Mouse (Mus musculus) intestine, embryonic 14.5 days (tissue): ENCODE data around the gene Enoph1. TPM values are rescaled to one million over a fixed set of nuclear protein-coding genes. Genes with fewer than 3 reads are reported as not detected.

Experiments used
- ATAC-seq: fragments of 200-750 bp; cut with Nextera tagmentation; replicated peaks from 2 replicates; pipeline ENCODE4 v1.8.0; 2017; ENCODE audit warnings: low read depth, moderate number of reproducible peaks, moderate TSS enrichment, moderate library complexity; ENCODE audit not compliant: low FRiP score, low TSS enrichment
- DNase-seq: peaks from one replicate; pipeline ENCODE4 v3.0.0-alpha.2; 2018; ENCODE audit warnings: low spot score
- H3K27ac ChIP-seq: fragments of 300-500 bp; sonication (generic); 2 replicates; pipeline ENCODE4 v1.5.1; 2014; ENCODE audit warnings: low read depth, mild to moderate bottlenecking, control low read depth
- H3K27me3 ChIP-seq: fragments of 300-500 bp; sonication (generic); replicated peaks from 2 replicates; pipeline ENCODE4 v1.6.1; 2014; ENCODE audit warnings: low read length, control low read depth; ENCODE audit not compliant: control insufficient read depth, insufficient read depth
- H3K36me3 ChIP-seq: fragments of 300-500 bp; sonication (generic); 2 replicates; pipeline ENCODE4 v1.6.1; 2014; ENCODE audit warnings: low read length, control low read depth; ENCODE audit not compliant: control insufficient read depth, insufficient read depth
- H3K4me1 ChIP-seq: fragments of 300-500 bp; sonication (generic); replicated peaks from 2 replicates; pipeline ENCODE4 v1.6.1; 2014; ENCODE audit warnings: low read length, control low read depth, mixed read lengths; ENCODE audit not compliant: control insufficient read depth, insufficient read depth
- H3K4me2 ChIP-seq: fragments of 300-500 bp; sonication (generic); 2 replicates; pipeline ENCODE4 v1.6.1; 2014; ENCODE audit warnings: low read length
- H3K4me3 ChIP-seq: fragments of 300-500 bp; sonication (generic); 2 replicates; pipeline ENCODE4 v1.5.1; 2014; ENCODE audit warnings: low read depth, low read length, control low read depth, mixed read lengths
- H3K9ac ChIP-seq: fragments of 300-500 bp; sonication (generic); 2 replicates; pipeline ENCODE4 v1.6.1; 2014; ENCODE audit warnings: mild to moderate bottlenecking, low read length
- H3K9me3 ChIP-seq: fragments of 300-500 bp; sonication (generic); 2 replicates; pipeline ENCODE4 v1.6.1; 2016; ENCODE audit warnings: low read length, control low read depth; ENCODE audit not compliant: control insufficient read depth
- WGBS: fragments of 180-500 bp; shearing (Covaris S2); extraction: QIAGEN DNeasy Blood & Tissue Kit; methylation state at CpG from one replicate; pipeline ENCODE4 v1.1.7; 2014; 5-methylcytosine and 5-hydroxymethylcytosine counted together
- polyA plus RNA-seq: library from polyadenylated mRNA; unstranded; fragments of >200 nt; fragmentation: Nextera tagmentation; extraction: Ambion mirVana; gene quantifications from 2 replicates; pipeline ENCODE4 v1.2.1, GENCODE M21; 2014

The Enoph1 gene
- polyA plus RNA-seq, 1 experiment from 2014 or later = 49.8 TPM

DNA sequence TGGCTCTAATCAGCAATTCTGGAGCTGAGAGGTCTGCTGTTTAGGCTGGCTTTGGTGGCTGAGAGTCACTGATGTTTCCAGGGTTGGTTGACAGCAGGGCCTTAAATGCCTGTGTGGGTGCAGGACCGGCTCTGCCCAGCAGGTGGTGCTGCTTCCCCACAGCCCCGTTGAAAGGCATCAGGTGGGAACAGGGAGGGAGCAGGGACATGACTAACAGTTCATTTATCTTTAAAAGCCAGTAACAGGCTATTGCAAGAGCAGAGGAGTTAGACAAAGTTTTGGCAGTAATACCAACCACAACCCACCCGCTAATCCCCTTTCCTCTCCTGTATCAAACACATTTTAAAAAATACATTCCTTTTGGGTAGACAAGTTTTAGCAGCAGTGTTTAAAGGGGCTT, 30.5 kb downstream of the Enoph1 start:
- Histone ChIP-seq H3K9me3 (no peaks in the 10 kb centered on the region), H3K36me3 (peaks cover 52% of the 10 kb centered on the region), H3K4me2 (no peak overlapping the region), H3K27ac (no peak overlapping the region), H3K4me3 (no peak overlapping the region), H3K9ac (no peak overlapping the region), H3K27me3 (no peaks in the 10 kb centered on the region), H3K4me1 (no peaks in the 10 kb centered on the region)
- ATAC-seq (peak; percentile 17; the same call in 1 of the 2 replicates), DNase-seq (peak; percentile 97)
- 22% methylated on average over 3 of the region's 3 CpGs for WGBS

- 90% methylated on average over 5 of the region's 5 CpGs for WGBS
- no peak for ATAC-seq
- H3K4me2 ChIP-seq = no peak overlapping the region
- H3K27me3 ChIP-seq = no peaks in the 10 kb centered on the region
- no peak overlapping the region for H3K27ac ChIP-seq
- no peaks in the 10 kb centered on the region for H3K4me1 ChIP-seq
- no peak overlapping the region for H3K9ac ChIP-seq
- DNase-seq = no peak
- no peaks in the 10 kb centered on the region for H3K9me3 ChIP-seq
- H3K36me3 ChIP-seq = peaks cover 45% of the 10 kb centered on the region
- no peak overlapping the region for H3K4me3 ChIP-seq
Observed at GRCm38 (mm10) chr5:100071541-100071940, 31.8 kb downstream of the Enoph1 start.

GRCm38 (mm10) chr5:100072557-100072956, 32.8 kb downstream of the Enoph1 start:
- no peak overlapping the region for H3K4me3 ChIP-seq
- no peaks in the 10 kb centered on the region for H3K4me1 ChIP-seq
- H3K27ac ChIP-seq = no peak overlapping the region
- DNase-seq (no peak), ATAC-seq (no peak)
- H3K9me3 ChIP-seq = no peaks in the 10 kb centered on the region
- H3K36me3 ChIP-seq = peaks cover 39% of the 10 kb centered on the region
- WGBS = 87% methylated on average over 9 of the region's 9 CpGs
- H3K27me3 ChIP-seq = no peaks in the 10 kb centered on the region
- no peak overlapping the region for H3K9ac ChIP-seq
- H3K4me2 ChIP-seq = no peak overlapping the region

- Histone ChIP-seq H3K9ac (no peak overlapping the region), H3K9me3 (no peaks in the 10 kb centered on the region), H3K27me3 (no peaks in the 10 kb centered on the region), H3K4me1 (no peaks in the 10 kb centered on the region; the same call in 1 of the 2 replicates), H3K36me3 (peaks cover 23% of the 10 kb centered on the region), H3K4me2 (no peak overlapping the region), H3K4me3 (no peak overlapping the region), H3K27ac (no peak overlapping the region)
- ATAC-seq (no peak), DNase-seq (no peak)
- WGBS = 63% methylated on average over 4 of the region's 4 CpGs
Observed at GRCm38 (mm10) chr5:100074571-100074970, 34.8 kb downstream of the Enoph1 start.

- Histone ChIP-seq H3K4me1 (peaks cover 2% of the 10 kb centered on the region; the same call in 1 of the 2 replicates), H3K27me3 (no peaks in the 10 kb centered on the region), H3K9me3 (no peaks in the 10 kb centered on the region), H3K4me2 (peak overlapping the region; percentile 56), H3K27ac (no peak overlapping the region), H3K4me3 (peak overlapping the region; percentile 29), H3K9ac (peak overlapping the region; percentile 23; the same call in 1 of the 2 replicates), H3K36me3 (no peaks in the 10 kb centered on the region)
- ATAC-seq (0 out of 2 replicates have a peak, but pooled peaks have one; percentile 65), DNase-seq (peak; percentile 74)
- 25% methylated on average over 36 of the region's 36 CpGs for WGBS
Observed at GRCm38 (mm10) chr5:100079040-100079930, 39.5 kb downstream of the Enoph1 start.

- no peak overlapping the region for H3K27ac ChIP-seq
- no peaks in the 10 kb centered on the region for H3K9me3 ChIP-seq
- H3K9ac ChIP-seq = no peak overlapping the region
- H3K4me2 ChIP-seq = peak overlapping the region; percentile 56; the same call in 1 of the 2 replicates
- DNase-seq (no peak), ATAC-seq (no peak)
- H3K4me1 ChIP-seq = peaks cover 5% of the 10 kb centered on the region; the same call in 1 of the 2 replicates
- WGBS = 78% methylated on average over 8 of the region's 8 CpGs
- no peaks in the 10 kb centered on the region for H3K27me3 ChIP-seq
- no peak overlapping the region for H3K4me3 ChIP-seq
- no peaks in the 10 kb centered on the region for H3K36me3 ChIP-seq
Observed at GRCm38 (mm10) chr5:100079931-100080275, 40.1 kb downstream of the Enoph1 start.

DNA sequence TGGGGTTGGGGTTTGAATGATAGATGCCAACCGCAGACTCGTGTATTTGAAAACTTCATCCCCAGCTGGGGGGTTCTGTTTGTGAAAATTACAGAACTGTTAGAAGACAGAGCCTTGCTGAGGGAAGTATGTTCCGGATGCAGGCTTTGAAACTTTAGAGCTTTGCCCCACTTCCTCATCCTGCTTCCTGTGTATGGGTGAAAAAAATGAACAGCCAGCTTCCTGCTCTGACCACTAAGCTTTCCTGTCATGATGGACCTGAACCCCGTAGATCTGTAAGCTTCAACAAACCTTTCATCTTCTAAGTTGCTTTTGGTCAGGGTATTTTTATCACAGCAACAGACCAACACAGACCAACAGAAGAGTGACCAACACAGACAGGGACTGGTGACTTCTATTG, 42.2 kb downstream of the Enoph1 start:
- H3K27me3 ChIP-seq = no peaks in the 10 kb centered on the region

DNA sequence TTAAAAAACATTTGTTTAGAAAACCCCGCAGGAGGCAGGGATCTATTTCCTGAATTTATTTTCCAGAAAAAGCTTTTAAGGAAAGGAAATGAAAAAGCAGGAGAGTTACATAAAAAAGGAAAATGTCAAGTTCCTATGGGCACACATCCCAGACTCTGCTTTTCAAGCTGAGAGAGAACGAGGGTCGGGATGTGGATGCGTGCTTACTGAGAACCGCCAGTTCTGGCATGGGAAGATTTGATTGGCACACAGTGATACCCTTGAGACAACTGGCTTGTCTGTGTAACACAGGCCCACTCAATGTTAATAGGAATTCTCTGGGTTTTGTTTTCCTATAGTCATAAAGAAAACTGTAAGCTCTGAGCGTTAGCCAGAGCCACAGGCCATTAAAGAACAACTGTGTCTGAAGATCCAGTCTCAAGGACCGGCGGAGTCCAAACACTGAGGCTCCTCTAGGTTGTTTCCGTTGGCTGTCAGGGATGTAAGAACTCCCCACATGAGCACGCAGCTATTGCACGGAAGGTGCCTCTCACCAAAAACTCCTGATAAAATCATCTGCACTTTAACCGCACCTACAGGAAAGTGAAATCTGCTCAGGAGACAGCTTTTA, 44.3 kb downstream of the Enoph1 start:
- Histone ChIP-seq H3K9ac (no peak overlapping the region), H3K4me2 (no peak overlapping the region), H3K4me3 (no peak overlapping the region), H3K27ac (0 out of 2 replicates have a peak overlapping the region, but pooled peaks have one; percentile 6), H3K27me3 (no peaks in the 10 kb centered on the region), H3K4me1 (peaks cover 11% of the 10 kb centered on the region), H3K9me3 (no peaks in the 10 kb centered on the region), H3K36me3 (no peaks in the 10 kb centered on the region)
- DNase-seq = no peak
- 57% methylated on average over 12 of the region's 12 CpGs for WGBS
- ATAC-seq = no peak

More for the DNA sequence above, 42.2 kb downstream of the Enoph1 start:
- no peaks in the 10 kb centered on the region for H3K9me3 ChIP-seq
- no peaks in the 10 kb centered on the region for H3K36me3 ChIP-seq
- H3K27ac ChIP-seq = no peak overlapping the region
- H3K9ac ChIP-seq = no peak overlapping the region
- peaks cover 11% of the 10 kb centered on the region for H3K4me1 ChIP-seq
- H3K4me2 ChIP-seq = no peak overlapping the region
- 89% methylated on average over 4 of the region's 4 CpGs for WGBS
- no peak for ATAC-seq
- H3K4me3 ChIP-seq = no peak overlapping the region
- DNase-seq = no peak
